Mouse (Mus musculus) kidney, adult 18-20 months (tissue): ENCODE results near the gene Opalin.

Source experiments
- DNase-seq: peaks from one replicate; pipeline ENCODE4 v3.0.0; 2021

Opalin gene

GRCm38 (mm10) chr19:41076906-41077305 lies at the start of gene Opalin:
TSS of gene Opalin (minus strand) at chr19:41077113.
- DNase-seq, result no peak

GRCm38 (mm10) chr19:41123009-41123408 lies 46.1 kb upstream of the Opalin start:
- no peak for DNase-seq

- no peak for DNase-seq
These were observed 43.0 kb upstream of the Opalin start for GRCm38 (mm10) chr19:41119924-41120323.

GRCm38 (mm10) chr19:41118346-41118745 lies 41.4 kb upstream of the Opalin start:
- DNase-seq, result no peak

- DNase-seq, result no peak
These were observed 40.4 kb upstream of the Opalin start for GRCm38 (mm10) chr19:41117334-41117733.

- DNase-seq, result no peak
These were observed 37.7 kb upstream of the Opalin start for GRCm38 (mm10) chr19:41114611-41115010.

GRCm38 (mm10) chr19:41113911-41114531 lies 37.1 kb upstream of the Opalin start:
- no peak for DNase-seq

- DNase-seq, result no peak
These were observed 35.7 kb upstream of the Opalin start for GRCm38 (mm10) chr19:41112609-41113008.

GRCm38 (mm10) chr19:41109991-41110390 lies 33.1 kb upstream of the Opalin start:
- DNase-seq, result no peak

- DNase-seq, result no peak
These were observed 32.6 kb upstream of the Opalin start for GRCm38 (mm10) chr19:41109496-41109895.

- DNase-seq, result no peak
These were observed 31.8 kb upstream of the Opalin start for GRCm38 (mm10) chr19:41108666-41109065.

GRCm38 (mm10) chr19:41107530-41107929 lies 30.6 kb upstream of the Opalin start:
- no peak for DNase-seq

- peak; percentile 17 for DNase-seq
These were observed 28.0 kb upstream of the Opalin start for GRCm38 (mm10) chr19:41104922-41105321.

GRCm38 (mm10) chr19:41101390-41101789 lies 24.5 kb upstream of the Opalin start:
- DNase-seq, result peak; percentile 29

GRCm38 (mm10) chr19:41100863-41101262 lies 23.9 kb upstream of the Opalin start:
- DNase-seq, result no peak

- no peak for DNase-seq
These were observed 20.1 kb upstream of the Opalin start for GRCm38 (mm10) chr19:41097038-41097437.

- no peak for DNase-seq
These were observed 15.0 kb upstream of the Opalin start for GRCm38 (mm10) chr19:41091901-41092300.

- peak; percentile 40 for DNase-seq
These were observed 12.9 kb upstream of the Opalin start for GRCm38 (mm10) chr19:41089833-41090232.

GRCm38 (mm10) chr19:41088491-41088890 lies 11.6 kb upstream of the Opalin start:
- no peak for DNase-seq

- no peak for DNase-seq
These were observed 11.0 kb upstream of the Opalin start for GRCm38 (mm10) chr19:41087901-41088300.

- peak; percentile 65 for DNase-seq
These were observed 9.8 kb upstream of the Opalin start for GRCm38 (mm10) chr19:41086700-41087099.

- no peak for DNase-seq
These were observed 9.4 kb upstream of the Opalin start for GRCm38 (mm10) chr19:41086289-41086688.

GRCm38 (mm10) chr19:41083646-41084045 lies 6.7 kb upstream of the Opalin start:
- no peak for DNase-seq

GRCm38 (mm10) chr19:41081589-41081988 lies 4.7 kb upstream of the Opalin start:
- DNase-seq, result no peak

- no peak for DNase-seq
These were observed 3.0 kb downstream of the Opalin start for GRCm38 (mm10) chr19:41073746-41074455.
